Mouse (Mus musculus) cerebellum, adult 2 months (tissue): ENCODE data around the gene Atp9a.

ENCODE experiments used
- CTCF ChIP-seq: fragments of 200-500 bp; IDR thresholded peaks from 2 replicates; pipeline ENCODE4 v1.5.1; 2011; ENCODE audit warnings: low read depth, mild to moderate bottlenecking, control low read depth, low read length, moderate library complexity, borderline replicate concordance; ENCODE audit not compliant: insufficient read depth
- POLR2A ChIP-seq: fragments of 200-500 bp; IDR thresholded peaks from 2 replicates; pipeline ENCODE4 v1.6.1; 2011; ENCODE audit warnings: low read length, control low read depth, borderline replicate concordance; ENCODE audit not compliant: insufficient read depth

DNA sequence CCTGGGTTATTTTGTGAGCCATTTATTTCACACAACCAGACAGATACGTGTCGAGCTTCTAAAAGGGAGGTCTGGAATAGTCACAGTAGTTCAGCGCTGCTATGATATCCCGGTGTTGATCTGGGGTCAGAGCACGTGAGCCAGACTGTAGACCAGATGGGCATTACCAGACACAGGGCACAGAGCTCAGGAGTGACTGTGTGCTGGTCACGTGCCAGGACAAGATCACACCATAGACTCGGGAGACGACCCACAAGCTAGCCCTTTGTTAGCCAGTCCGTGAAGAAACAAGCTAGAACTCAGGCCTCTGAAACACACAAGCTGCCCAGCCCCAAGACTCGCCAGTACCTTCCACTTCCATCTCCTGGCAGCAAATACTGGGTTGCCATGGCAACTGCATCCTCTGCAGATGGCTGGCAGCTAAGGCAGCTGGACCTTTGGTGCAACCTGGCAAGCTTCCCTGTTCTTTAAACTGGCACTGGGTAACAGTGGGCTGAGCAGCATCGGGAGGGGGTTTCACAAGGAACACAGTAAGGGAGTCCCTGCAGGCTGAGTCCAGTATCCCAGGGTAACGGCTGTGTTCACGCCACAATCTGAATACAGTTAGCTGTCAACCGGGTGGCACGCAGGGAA is 63.4 kb downstream of the Atp9a start:
- no peak for TF ChIP-seq POLR2A
- no peak for TF ChIP-seq CTCF
